Mouse (Mus musculus) T-helper 17 cell (primary cell): Measurements from ENCODE around the gene Znrf3.

ENCODE experiments used
- in situ Hi-C, 2 experiments: fragments of 300-600 bp; cut with MboI, MseI; formaldehyde crosslinking; loops; 1 replicate in 1 of 2; 2 replicates in 1 of 2; pipeline ENCODE4 v1.15.1; 2025; ENCODE audit warnings: high pct_unique_total_duplicates in 2 of 2

The Znrf3 gene

GRCm38 (mm10) chr11:5245431-5245830 lies 199.2 kb downstream of the Znrf3 start:
- in situ Hi-C loops: no loop called here

- in situ Hi-C loops: no loop called here
Measured at GRCm38 (mm10) chr11:5244749-5245130, 199.9 kb downstream of the Znrf3 start.

GRCm38 (mm10) chr11:5243812-5244748 lies 200.6 kb downstream of the Znrf3 start:
- in situ Hi-C loops: no loop called here

- in situ Hi-C loops: no loop called here
Measured at GRCm38 (mm10) chr11:5243208-5243607, 201.4 kb downstream of the Znrf3 start.

GRCm38 (mm10) chr11:5242158-5242557 lies 202.5 kb downstream of the Znrf3 start:
- in situ Hi-C loops: no loop called here

GRCm38 (mm10) chr11:5239706-5240690 lies 204.6 kb downstream of the Znrf3 start:
- in situ Hi-C loops: no loop called here
